Mouse (Mus musculus) lung, postnatal 0 days (tissue): ENCODE measurements around the gene Dhodh.

Experiments used
- CTCF ChIP-seq: IDR thresholded peaks from 2 replicates; pipeline ENCODE4 v1.5.1; 2016; ENCODE audit warnings: antibody characterized with exemption, mild to moderate bottlenecking
- EP300 ChIP-seq: IDR thresholded peaks from 2 replicates; pipeline ENCODE4 v1.6.1; 2016; ENCODE audit warnings: antibody characterized with exemption, mild to moderate bottlenecking, control low read depth

GRCm38 (mm10) chr8:109648469-109648868 is 40.0 kb upstream of the Dhodh start:
- no peak for TF ChIP-seq CTCF
- TF ChIP-seq EP300, result no peak
